Mouse (Mus musculus): ENCODE data around the gene Otos. TPM values are rescaled to one million over a fixed set of nuclear protein-coding genes. Genes with fewer than 3 reads are reported as not detected.

Gene Otos
- polyA plus RNA-seq, 1 experiment from 2014 or later: 0.09 TPM

DNA sequence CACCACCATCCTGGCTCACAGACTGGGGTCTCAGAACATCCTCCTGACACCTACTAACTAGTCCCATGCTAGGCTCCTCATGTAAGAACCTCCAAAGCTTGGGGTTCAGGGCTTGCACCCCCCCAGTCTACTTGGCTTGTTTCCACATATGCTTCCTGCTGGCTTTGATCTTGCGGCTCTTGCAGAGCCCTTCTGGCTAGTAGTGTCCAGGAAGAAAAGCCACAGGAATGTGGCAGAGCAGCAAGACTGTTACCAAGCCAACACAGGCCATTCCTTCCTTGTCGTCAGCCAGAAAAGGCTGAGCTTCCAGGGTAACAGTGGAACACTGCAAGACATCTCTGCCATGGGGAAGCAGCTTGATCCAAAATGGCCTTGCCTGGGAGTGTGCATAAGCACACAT lies 6.0 kb upstream of the Otos start:
- Histone ChIP-seq H3K4me2 (ENCODE audit: low read length) (no peak overlapping the region), H3K27me3 (replicated peaks; ENCODE audit: control insufficient read depth, insufficient read depth, low read length) (no peaks in the 10 kb centered on the region), H3K9ac (ENCODE audit: low read length) (no peak overlapping the region), H3K4me1 (replicated peaks; ENCODE audit: control insufficient read depth, insufficient read depth, low read length) (no peaks in the 10 kb centered on the region), H3K9me3 (ENCODE audit: control insufficient read depth, low read length) (no peaks in the 10 kb centered on the region), H3K4me3 (ENCODE audit: low read depth, low read length) (no peak overlapping the region), H3K27ac (ENCODE audit: low read depth) (no peak overlapping the region), H3K36me3 (ENCODE audit: control insufficient read depth, insufficient read depth, low read length) (no peaks in the 10 kb centered on the region)
- ATAC-seq (replicated peaks; ENCODE audit: low FRiP score, low TSS enrichment, low read depth): no peak
- DNase-seq (ENCODE audit: low spot score): no peak
- 63% methylated on average over 2 of the region's 2 CpGs for WGBS

DNA sequence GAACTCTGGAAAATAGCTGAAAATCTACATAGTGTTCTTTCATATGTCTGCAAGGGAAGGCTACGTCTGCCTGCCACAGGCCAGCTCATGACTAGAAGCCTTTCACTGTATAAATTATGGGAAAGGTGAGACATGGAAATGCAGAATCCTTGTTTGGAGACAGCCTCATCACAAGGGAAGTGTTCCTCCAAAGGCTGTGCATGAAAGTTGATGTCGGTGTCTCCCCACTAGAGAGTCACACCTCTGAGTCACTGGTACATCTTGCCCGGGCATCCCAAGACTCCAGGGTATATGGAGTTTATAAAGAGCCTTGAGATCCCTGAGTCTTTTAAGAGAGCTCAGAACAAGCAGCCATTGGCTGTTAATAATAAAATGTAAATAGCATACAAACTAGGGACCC lies 4.5 kb upstream of the Otos start:
- ATAC-seq (replicated peaks; ENCODE audit: low FRiP score, low TSS enrichment, low read depth): no peak
- no peaks in the 10 kb centered on the region for H3K36me3 ChIP-seq (ENCODE audit: control insufficient read depth, insufficient read depth, low read length)
- H3K9ac ChIP-seq (ENCODE audit: low read length): no peak overlapping the region
- H3K9me3 ChIP-seq (ENCODE audit: control insufficient read depth, low read length): no peaks in the 10 kb centered on the region
- H3K4me2 ChIP-seq (ENCODE audit: low read length): no peak overlapping the region
- no peaks in the 10 kb centered on the region for H3K27me3 ChIP-seq (replicated peaks; ENCODE audit: control insufficient read depth, insufficient read depth, low read length)
- DNase-seq (ENCODE audit: low spot score): no peak
- no peaks in the 10 kb centered on the region for H3K4me1 ChIP-seq (replicated peaks; ENCODE audit: control insufficient read depth, insufficient read depth, low read length)
- no peak overlapping the region for H3K27ac ChIP-seq (ENCODE audit: low read depth)
- WGBS: 89% methylated on average over 3 of the region's 3 CpGs
- no peak overlapping the region for H3K4me3 ChIP-seq (ENCODE audit: low read depth, low read length)

DNA sequence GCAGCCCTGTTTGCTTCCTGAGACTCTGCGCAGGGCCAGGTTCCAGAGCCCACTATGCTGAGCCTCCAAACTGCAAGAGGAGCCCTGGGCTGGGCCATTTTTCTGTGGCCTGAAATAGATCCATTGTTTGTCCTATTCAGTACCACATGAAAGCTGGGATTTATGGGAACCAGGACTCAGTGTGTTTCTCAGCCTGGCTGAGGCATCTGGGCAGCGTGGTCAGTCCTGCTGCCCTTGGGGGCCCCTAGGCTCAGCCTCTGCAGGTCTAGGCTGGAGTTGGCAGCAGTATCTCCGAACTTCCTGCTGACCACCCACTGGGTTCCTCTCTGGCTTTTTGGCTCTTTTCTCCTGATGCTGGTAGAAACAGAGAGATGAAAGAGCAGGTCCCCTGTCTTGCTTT lies 2.8 kb upstream of the Otos start:
- Histone ChIP-seq H3K27ac (ENCODE audit: low read depth) (no peak overlapping the region), H3K4me2 (ENCODE audit: low read length) (no peak overlapping the region), H3K9ac (ENCODE audit: low read length) (no peak overlapping the region), H3K4me3 (ENCODE audit: low read depth, low read length) (no peak overlapping the region), H3K27me3 (replicated peaks; ENCODE audit: control insufficient read depth, insufficient read depth, low read length) (no peaks in the 10 kb centered on the region), H3K4me1 (replicated peaks; ENCODE audit: control insufficient read depth, insufficient read depth, low read length) (no peaks in the 10 kb centered on the region), H3K9me3 (ENCODE audit: control insufficient read depth, low read length) (no peaks in the 10 kb centered on the region), H3K36me3 (ENCODE audit: control insufficient read depth, insufficient read depth, low read length) (no peaks in the 10 kb centered on the region)
- no peak for DNase-seq (ENCODE audit: low spot score)
- no peak for ATAC-seq (replicated peaks; ENCODE audit: low FRiP score, low TSS enrichment, low read depth)
- WGBS: 60% methylated on average over 3 of the region's 3 CpGs

DNA sequence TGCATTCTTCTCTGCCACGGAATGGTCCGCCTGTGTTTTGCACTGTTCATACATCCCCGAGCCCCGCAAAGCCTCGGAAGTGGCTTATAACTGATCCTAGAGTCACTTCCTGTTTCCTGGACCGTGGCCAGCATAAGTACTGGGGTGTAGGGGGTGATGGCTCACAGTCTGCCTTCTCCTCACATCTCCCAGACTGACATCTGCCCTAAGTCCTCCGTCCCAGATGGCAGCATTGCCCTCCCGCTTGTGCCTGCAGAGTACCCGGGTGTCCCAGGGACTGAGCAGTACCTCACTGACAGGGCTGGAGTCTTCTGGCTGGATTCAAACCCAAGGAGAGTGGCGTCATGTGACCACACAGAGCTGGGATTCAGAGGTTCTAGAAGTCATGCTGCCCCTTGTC lies 444 bp downstream of the Otos start:
- Histone ChIP-seq H3K27me3 (replicated peaks; ENCODE audit: control insufficient read depth, insufficient read depth, low read length) (no peaks in the 10 kb centered on the region), H3K9me3 (ENCODE audit: control insufficient read depth, low read length) (no peaks in the 10 kb centered on the region), H3K27ac (ENCODE audit: low read depth) (no peak overlapping the region), H3K36me3 (ENCODE audit: control insufficient read depth, insufficient read depth, low read length) (no peaks in the 10 kb centered on the region), H3K4me3 (ENCODE audit: low read depth, low read length) (no peak overlapping the region), H3K4me2 (ENCODE audit: low read length) (no peak overlapping the region), H3K9ac (ENCODE audit: low read length) (no peak overlapping the region), H3K4me1 (replicated peaks; ENCODE audit: control insufficient read depth, insufficient read depth, low read length) (no peaks in the 10 kb centered on the region)
- DNase-seq (ENCODE audit: low spot score) (no peak), ATAC-seq (replicated peaks; ENCODE audit: low FRiP score, low TSS enrichment, low read depth) (0 out of 2 replicates have a peak, but pooled peaks have one; percentile 17)
- 51% methylated on average over 10 of the region's 10 CpGs for WGBS

DNA sequence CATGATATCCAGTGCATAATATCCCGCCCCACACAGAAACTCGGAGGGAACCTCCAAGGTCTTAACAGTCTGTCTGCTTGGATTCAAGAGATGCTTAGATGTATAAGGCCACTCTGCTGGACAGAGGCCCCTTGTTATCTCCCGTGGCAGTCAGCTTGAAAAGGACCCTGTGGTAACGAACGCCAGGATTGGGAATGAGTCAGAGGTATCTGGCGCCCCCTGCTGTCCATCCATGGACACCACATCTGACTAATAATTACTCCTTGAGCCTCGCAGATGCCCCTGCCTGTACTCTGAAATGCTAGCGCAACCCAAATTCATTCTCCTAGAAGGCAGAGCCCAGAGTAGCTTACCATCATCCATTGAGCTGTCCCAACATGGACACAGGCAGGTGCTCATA lies 889 bp downstream of the Otos start:
- Histone ChIP-seq H3K4me2 (ENCODE audit: low read length) (no peak overlapping the region), H3K9me3 (ENCODE audit: control insufficient read depth, low read length) (no peaks in the 10 kb centered on the region), H3K4me3 (ENCODE audit: low read depth, low read length) (no peak overlapping the region), H3K9ac (ENCODE audit: low read length) (no peak overlapping the region), H3K4me1 (replicated peaks; ENCODE audit: control insufficient read depth, insufficient read depth, low read length) (no peaks in the 10 kb centered on the region), H3K27me3 (replicated peaks; ENCODE audit: control insufficient read depth, insufficient read depth, low read length) (no peaks in the 10 kb centered on the region), H3K27ac (ENCODE audit: low read depth) (no peak overlapping the region), H3K36me3 (ENCODE audit: control insufficient read depth, insufficient read depth, low read length) (no peaks in the 10 kb centered on the region)
- DNase-seq (ENCODE audit: low spot score) (peak; percentile 91), ATAC-seq (replicated peaks; ENCODE audit: low FRiP score, low TSS enrichment, low read depth) (peak; percentile 28; the same call in 1 of the 2 replicates)
- WGBS: 12% methylated on average over 8 of the region's 8 CpGs

DNA sequence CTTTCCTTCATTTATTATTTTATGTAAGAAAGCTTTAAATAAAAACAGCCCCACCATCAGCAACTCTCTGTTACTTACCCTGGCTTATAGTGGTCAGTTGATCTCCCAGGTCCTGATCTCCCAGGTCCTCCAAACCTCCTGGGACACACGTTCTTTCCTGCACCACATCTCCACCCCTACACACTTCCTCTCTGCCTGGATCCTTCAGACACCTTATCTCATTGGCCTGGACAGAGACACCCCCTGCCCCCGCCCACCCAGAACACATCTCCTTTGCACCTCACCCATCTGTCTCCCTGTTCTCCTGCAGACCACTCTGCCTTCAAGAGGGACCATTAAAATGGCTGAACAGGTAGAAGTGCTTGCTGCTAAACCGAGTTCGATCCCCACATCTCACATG lies 1.6 kb downstream of the Otos start:
- Histone ChIP-seq H3K27ac (ENCODE audit: low read depth) (no peak overlapping the region), H3K4me3 (ENCODE audit: low read depth, low read length) (no peak overlapping the region), H3K36me3 (ENCODE audit: control insufficient read depth, insufficient read depth, low read length) (no peaks in the 10 kb centered on the region), H3K27me3 (replicated peaks; ENCODE audit: control insufficient read depth, insufficient read depth, low read length) (no peaks in the 10 kb centered on the region), H3K9ac (ENCODE audit: low read length) (no peak overlapping the region), H3K9me3 (ENCODE audit: control insufficient read depth, low read length) (no peaks in the 10 kb centered on the region), H3K4me2 (ENCODE audit: low read length) (no peak overlapping the region), H3K4me1 (replicated peaks; ENCODE audit: control insufficient read depth, insufficient read depth, low read length) (0 out of 2 replicates have a peak, but pooled peaks cover 3% of the 10 kb centered on the region)
- ATAC-seq (replicated peaks; ENCODE audit: low FRiP score, low TSS enrichment, low read depth) (no peak), DNase-seq (ENCODE audit: low spot score) (no peak)
- 60% methylated on average over 4 of the region's 4 CpGs for WGBS

DNA sequence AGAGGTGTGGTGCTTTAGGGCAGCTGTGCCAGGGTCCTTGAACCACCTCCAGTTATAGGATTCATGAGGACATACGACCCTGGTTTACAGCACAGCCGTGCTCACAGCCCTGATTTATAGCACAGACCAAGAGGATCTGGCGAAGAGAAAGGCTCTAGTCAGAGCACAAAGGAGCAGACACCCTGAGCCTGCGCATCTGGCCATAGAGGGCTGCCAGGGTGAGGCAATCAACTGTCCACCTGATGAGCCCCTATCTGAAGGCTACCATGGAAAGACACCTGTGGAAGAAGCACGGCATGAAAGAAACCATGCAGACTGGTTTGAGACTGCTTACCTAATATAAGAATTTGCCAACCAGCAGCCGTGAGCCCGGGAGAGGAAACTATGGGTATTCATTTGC lies 2.0 kb downstream of the Otos start:
- no peaks in the 10 kb centered on the region for H3K9me3 ChIP-seq (ENCODE audit: control insufficient read depth, low read length)
- no peak for DNase-seq (ENCODE audit: low spot score)

DNA sequence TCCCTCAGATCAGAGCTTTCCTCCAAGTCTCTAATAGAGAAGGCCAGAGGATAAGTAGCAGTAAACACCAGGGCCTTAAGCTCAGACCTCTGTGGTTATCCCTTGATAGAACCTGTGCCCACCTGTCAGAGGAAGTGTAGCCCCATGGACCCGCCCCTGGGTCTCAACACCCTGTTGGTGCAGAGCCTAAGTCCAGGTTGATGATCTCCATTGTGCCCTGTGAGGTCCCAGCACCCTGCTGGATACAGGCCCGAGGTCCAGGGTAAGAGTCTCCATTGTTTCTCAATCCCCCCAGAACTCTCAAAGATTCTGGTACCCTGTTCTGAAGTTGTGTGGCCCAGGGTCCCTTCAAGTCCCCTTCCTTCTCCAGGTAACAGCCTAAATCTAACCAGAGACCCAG lies 2.5 kb downstream of the Otos start:
- Histone ChIP-seq H3K4me2 (ENCODE audit: low read length) (no peak overlapping the region), H3K9ac (ENCODE audit: low read length) (no peak overlapping the region), H3K4me3 (ENCODE audit: low read depth, low read length) (no peak overlapping the region), H3K9me3 (ENCODE audit: control insufficient read depth, low read length) (no peaks in the 10 kb centered on the region), H3K27ac (ENCODE audit: low read depth) (no peak overlapping the region), H3K4me1 (replicated peaks; ENCODE audit: control insufficient read depth, insufficient read depth, low read length) (peaks cover 4% of the 10 kb centered on the region), H3K27me3 (replicated peaks; ENCODE audit: control insufficient read depth, insufficient read depth, low read length) (no peaks in the 10 kb centered on the region), H3K36me3 (ENCODE audit: control insufficient read depth, insufficient read depth, low read length) (no peaks in the 10 kb centered on the region)
- ATAC-seq (replicated peaks; ENCODE audit: low FRiP score, low TSS enrichment, low read depth) (no peak), DNase-seq (ENCODE audit: low spot score) (no peak)
- WGBS: 61% methylated on average over 2 of the region's 2 CpGs

More for the DNA sequence above, 2.0 kb downstream of the Otos start:
- WGBS: 69% methylated on average over 7 of the region's 7 CpGs
- no peak for ATAC-seq (replicated peaks; ENCODE audit: low FRiP score, low TSS enrichment, low read depth)
- H3K4me3 ChIP-seq (ENCODE audit: low read depth, low read length): no peak overlapping the region
- no peaks in the 10 kb centered on the region for H3K36me3 ChIP-seq (ENCODE audit: control insufficient read depth, insufficient read depth, low read length)
- H3K4me2 ChIP-seq (ENCODE audit: low read length): no peak overlapping the region
- H3K27me3 ChIP-seq (replicated peaks; ENCODE audit: control insufficient read depth, insufficient read depth, low read length): no peaks in the 10 kb centered on the region
- no peak overlapping the region for H3K9ac ChIP-seq (ENCODE audit: low read length)
- 0 out of 2 replicates have a peak, but pooled peaks cover 3% of the 10 kb centered on the region for H3K4me1 ChIP-seq (replicated peaks; ENCODE audit: control insufficient read depth, insufficient read depth, low read length)
- no peak overlapping the region for H3K27ac ChIP-seq (ENCODE audit: low read depth)

DNA sequence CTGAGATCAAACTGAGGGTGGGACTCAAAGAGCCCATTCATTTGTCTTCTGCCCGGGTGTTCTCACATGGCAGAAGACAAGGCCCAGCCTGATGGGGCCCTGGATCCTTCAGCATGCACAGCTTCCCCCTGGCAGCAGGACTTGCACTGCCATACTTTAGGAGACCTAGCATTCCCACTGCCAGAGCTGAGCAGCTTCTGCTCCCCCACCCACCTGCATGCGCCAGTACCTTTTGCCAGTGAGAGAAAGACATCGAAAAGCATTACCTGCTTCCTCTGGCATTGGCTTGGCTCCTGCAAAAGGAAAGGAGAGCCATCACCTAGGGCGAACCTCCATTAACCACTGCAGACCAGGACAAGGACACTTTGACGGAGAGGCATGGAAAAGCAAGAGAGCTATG lies 3.7 kb downstream of the Otos start:
- H3K4me1 ChIP-seq (replicated peaks; ENCODE audit: control insufficient read depth, insufficient read depth, low read length): peaks cover 13% of the 10 kb centered on the region
- no peaks in the 10 kb centered on the region for H3K36me3 ChIP-seq (ENCODE audit: control insufficient read depth, insufficient read depth, low read length)
- H3K9ac ChIP-seq (ENCODE audit: low read length): no peak overlapping the region
- DNase-seq (ENCODE audit: low spot score) (no peak), ATAC-seq (replicated peaks; ENCODE audit: low FRiP score, low TSS enrichment, low read depth) (no peak)
- no peaks in the 10 kb centered on the region for H3K27me3 ChIP-seq (replicated peaks; ENCODE audit: control insufficient read depth, insufficient read depth, low read length)
- H3K4me2 ChIP-seq (ENCODE audit: low read length): no peak overlapping the region
- H3K9me3 ChIP-seq (ENCODE audit: control insufficient read depth, low read length): no peaks in the 10 kb centered on the region
- H3K4me3 ChIP-seq (ENCODE audit: low read depth, low read length): no peak overlapping the region
- H3K27ac ChIP-seq (ENCODE audit: low read depth): no peak overlapping the region
- 76% methylated on average over 5 of the region's 5 CpGs for WGBS

Data from intestine, embryonic 14.5 days (tissue).